Mouse (Mus musculus): ENCODE measurements around the gene Amigo3.

The Amigo3 gene

DNA sequence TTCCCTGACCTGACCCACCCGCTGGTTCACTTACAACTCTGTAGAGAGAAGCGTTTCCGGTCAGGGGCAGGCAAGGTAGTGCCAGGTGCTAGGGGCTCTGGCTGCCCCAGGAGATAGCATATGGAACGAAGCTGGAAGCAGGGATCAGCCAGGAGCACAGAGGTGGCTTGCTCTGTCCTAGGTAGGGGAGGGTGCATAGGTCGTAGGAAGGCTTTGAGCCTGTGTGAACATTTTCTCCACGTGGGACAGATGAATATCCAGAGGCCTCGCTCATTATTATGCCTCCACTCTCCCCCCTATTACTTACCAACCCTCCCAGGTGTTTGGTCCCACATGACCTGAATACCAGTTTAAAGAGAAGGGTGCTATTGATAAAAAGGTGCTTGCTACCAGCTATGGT is 548 bp upstream of the Amigo3 start:
- DNase-seq (ENCODE audit: low read depth, low spot score), result no peak

DNA sequence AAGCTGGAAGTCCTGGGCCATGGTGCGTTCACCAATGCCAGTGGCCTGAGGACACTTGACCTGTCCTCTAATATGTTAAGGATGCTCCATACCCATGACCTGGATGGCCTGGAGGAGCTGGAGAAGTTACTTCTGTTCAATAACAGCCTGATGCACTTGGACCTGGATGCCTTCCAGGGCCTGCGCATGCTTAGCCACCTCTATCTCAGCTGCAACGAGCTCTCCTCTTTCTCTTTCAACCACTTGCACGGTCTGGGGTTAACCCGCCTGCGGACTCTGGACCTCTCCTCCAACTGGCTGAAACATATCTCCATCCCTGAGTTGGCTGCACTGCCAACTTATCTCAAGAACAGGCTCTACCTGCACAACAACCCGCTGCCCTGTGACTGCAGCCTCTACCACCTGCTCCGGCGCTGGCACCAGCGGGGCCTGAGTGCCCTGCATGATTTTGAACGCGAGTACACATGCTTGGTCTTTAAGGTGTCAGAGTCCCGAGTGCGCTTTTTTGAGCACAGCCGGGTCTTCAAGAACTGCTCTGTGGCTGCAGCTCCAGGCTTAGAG is 786 bp downstream of the Amigo3 start:
- DNase-seq (ENCODE audit: low read depth, low spot score), result no peak

DNA sequence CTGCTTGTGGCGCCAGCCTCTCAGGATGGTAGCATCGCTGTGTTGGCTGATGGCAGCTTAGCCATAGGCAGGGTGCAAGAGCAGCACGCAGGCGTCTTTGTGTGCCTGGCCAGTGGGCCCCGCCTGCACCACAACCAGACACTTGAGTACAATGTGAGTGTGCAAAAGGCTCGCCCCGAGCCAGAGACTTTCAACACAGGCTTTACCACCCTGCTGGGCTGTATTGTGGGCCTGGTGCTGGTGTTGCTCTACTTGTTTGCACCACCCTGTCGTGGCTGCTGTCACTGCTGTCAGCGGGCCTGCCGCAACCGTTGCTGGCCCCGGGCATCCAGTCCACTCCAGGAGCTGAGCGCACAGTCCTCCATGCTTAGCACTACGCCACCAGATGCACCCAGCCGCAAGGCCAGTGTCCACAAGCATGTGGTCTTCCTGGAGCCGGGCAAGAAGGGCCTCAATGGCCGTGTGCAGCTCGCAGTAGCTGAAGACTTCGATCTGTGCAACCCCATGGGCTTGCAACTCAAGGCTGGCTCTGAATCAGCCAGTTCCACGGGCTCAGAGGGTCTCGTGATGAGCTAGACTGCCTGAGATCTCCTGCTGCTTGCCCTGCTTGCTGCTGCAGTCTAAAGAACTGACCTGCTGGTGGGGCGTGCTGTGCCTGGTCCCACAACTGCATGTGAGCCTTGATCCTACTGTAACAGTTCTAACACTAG is 1.5 kb downstream of the Amigo3 start:
- DNase-seq (ENCODE audit: low read depth, low spot score), result no peak

DNA sequence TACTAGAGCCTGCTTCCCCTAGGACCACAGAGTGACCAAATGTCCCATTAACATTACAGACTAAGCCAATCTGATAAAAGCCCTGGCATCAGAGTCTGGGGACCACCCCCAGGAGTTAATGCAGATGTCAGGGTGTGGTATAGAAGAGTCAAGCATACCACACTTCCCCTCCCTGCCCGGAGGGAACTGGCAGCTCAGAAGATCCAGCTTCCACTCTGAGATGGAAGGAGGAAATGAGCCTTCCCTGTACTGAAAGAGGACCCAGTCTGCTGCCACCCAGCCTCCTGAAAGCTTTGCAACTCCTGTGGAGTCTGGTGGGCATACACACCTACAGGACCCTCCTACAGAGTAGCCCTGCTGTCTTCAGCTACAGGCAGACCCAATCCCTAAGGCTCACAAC is 2.1 kb downstream of the Amigo3 start:
- no peak for DNase-seq (ENCODE audit: low read depth, low spot score)

DNA sequence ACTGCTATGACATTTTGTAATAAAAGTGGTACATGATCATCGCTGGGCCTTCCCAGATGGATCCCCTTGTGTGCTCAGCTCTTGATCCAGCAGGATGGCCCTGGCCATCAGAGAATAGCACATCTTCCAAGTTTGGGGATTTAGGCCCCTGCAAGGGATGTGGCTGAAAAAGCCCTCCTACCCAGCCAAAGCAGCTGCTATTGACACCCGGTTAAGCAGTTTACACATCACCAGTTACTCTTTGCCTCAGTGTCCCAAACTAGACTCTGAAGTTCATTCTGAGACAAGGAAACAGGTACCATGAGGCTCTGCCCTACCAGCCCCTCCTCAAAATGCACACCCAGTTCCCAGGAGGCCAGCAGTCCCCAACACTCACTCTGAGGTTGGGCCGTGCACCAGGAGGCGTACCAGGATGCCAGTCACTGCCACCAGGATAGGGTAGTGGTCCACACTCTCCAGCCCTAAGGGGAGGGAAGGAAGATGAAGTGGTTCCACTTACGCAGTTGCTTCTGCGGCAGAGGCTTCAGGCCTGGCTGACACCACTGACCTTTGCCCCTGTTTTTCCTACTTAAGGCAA is 2.8 kb downstream of the Amigo3 start:
- no peak for DNase-seq (ENCODE audit: low read depth, low spot score)

DNA sequence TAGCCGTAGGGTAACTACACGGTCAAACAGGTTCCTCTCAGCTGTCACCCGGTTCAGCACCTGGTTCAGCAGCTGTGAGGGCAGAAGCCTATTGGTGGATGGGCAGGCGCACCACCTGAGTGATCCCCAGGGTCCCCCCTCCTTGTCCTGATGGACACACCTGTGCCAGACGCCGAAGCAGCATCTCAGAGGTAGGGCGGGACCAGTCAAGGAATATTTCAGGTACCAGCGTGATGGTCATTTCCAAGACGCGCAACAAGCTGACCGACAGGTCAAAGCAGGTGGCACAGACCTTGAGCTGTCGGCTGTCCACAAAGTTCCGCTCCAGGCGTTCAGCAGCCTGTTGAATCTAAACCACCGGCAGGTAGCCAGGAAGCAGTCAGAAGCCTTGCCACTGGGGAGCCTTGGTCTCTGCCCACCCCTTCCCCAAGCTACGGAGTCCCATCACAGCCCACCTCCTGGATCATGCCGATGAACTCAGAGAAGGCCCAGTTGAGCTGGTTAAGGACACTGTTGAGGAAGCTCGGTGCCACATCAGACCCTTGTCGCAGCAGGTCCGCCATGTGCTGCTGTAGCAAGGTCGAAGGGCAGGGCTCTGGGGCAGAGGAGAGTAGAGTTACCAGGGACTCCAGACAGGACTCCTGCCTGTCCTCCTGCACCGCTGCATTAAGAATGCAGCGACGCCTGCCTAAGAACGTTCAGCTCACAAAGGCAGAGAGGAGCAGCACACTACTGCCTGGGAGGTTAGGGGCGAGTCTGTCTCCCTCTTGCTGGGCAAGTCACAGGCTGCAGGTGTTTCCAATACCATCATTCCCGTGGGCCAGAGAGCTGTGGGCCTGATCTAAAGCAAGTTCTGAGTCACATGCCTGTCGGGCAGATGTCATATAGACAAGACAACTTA is 3.7 kb downstream of the Amigo3 start:
- no peak for DNase-seq (ENCODE audit: low read depth, low spot score)

DNA sequence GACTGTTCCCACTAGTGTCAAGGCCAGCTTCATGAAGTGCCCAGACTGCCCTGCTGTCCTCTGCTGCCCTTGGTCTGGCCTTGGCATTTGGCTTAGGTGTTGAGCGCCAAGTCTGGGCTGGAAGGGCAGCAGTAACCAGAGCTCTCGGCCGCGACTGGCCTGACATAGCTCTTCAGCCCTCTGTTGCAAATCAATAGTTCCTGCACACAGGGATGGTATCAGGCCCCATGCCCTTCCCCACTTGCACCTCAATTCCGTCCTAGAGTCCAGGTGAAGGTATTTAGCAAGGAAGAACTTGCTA is 4.3 kb downstream of the Amigo3 start:
- no peak for DNase-seq (ENCODE audit: low read depth, low spot score)

DNA sequence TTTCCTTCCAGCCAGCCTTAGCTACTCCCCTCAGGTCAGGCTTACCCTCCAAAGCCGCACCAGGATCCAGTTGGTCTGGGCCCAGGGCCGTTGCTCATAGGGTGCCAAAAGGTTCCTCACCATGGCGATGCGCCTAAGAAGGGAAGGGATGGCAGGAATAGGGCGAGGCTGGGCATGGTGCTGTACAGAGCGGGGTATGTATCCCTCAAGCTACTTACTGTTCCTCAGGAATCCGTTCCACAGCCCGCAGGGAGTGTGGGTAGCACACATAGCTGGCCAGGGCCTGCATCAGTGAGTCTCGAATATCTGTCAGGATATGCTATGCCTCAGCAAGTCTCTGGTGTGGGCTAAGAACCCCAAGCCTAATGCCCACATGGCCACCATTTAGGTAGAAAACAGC is 5.3 kb downstream of the Amigo3 start:
- no peak for DNase-seq (ENCODE audit: low read depth, low spot score)

DNA sequence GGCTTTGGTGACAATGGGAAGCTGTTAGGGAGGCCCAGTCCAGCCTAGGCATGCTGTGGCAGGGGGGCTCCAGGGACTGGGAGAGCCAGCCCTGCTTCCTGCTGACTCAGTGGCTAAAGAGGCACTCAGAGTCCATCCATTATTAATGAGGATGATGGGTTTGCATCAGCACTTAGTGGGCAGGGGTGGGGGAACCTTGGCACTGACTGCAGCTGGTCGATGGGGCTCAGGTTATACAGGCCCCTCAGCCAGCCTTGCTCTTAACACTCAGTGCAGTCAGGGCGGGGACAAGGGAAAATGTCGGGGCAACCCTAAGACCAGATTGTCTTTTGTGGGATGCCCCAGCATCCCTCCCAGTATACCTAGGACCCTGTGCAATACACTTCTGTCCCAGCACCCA is 9.2 kb downstream of the Amigo3 start:
- DNase-seq (ENCODE audit: low read depth, low spot score), result no peak

DNA sequence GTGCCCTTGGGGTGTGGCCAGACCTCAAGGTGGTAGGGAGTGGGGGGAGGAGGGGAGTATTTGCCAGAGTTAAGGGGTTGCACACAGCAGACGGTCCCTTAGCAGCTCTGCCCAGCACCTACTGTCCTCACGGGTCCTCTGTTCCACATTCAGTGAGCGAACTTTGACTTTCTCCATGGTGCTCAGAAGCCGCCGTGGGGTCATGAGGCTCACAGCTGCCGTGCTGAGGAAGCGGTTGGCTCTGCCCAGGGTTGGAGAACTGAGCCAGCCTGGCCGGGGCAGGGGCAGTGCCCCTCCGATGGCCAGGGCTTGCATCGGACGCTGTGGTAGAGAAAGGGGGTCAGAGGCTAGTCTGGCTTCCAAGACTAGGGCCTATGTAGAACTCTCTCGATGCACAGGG is 10.4 kb downstream of the Amigo3 start:
- DNase-seq (ENCODE audit: low read depth, low spot score), result no peak

DNA sequence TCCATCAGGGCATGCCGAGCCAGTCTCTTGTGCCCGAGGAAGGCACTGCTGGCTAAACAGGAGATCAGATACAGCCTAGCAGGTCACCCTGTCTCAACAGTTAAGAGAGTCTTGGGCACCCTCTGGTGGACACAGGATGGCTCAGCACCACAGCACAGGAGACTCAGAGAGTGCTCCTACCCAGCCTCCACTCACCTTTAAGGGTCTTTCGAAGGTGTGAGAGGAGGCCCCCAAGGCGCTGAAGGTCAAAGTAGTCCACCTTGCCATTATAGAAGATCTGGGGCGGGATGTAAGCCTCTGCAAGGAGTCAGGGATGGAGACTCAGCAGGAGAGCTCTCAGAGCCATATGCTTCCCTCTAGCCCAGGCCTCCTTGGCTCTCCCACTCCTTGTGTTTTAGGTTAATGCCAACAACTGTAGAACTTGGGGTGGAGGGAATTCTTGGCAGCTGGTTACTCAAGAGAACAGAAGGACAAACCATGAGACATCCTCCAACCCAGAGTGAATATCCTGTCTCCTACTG is 12.6 kb downstream of the Amigo3 start:
- DNase-seq (ENCODE audit: low read depth, low spot score), result peak; percentile 73

DNA sequence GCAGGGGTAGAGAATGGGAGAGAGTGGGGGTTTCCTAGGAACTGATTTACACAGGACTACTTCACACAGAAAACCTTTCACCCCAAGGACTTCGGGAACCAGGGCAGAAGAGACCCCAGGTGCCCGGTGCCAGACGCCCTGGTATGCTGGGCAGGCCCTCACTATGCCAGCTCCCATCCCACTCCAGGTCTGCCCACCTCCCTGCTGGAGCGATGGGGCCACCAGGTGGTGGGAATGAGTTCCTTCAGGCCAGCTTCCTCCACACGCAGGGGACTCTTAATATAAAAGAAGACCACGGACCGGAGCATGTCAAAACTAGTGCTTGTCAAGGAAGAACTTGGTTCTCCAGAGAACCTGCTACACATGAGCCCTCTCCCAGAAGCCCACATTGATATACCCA is 14.2 kb downstream of the Amigo3 start:
- no peak for DNase-seq (ENCODE audit: low read depth, low spot score)

DNA sequence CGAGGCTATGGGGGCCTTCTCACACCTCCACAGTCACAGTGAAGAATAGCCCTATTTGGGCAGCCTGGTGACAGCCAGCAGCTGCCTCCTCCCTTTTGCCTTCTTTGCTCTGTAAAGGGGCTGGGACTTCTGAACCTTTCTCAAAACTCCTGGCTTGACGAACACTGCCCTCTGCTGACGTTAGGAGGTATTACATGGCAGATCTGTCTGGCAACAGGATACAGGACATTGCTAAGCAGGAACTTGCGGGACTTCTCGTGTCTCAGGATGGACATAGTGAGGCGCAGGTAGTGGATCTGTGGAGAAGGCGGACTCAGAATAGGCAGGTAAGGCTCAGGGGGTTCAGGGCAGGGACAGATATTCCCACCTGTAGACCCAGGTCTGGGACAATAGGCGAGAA is 14.9 kb downstream of the Amigo3 start:
- DNase-seq (ENCODE audit: low read depth, low spot score), result peak; percentile 90

DNA sequence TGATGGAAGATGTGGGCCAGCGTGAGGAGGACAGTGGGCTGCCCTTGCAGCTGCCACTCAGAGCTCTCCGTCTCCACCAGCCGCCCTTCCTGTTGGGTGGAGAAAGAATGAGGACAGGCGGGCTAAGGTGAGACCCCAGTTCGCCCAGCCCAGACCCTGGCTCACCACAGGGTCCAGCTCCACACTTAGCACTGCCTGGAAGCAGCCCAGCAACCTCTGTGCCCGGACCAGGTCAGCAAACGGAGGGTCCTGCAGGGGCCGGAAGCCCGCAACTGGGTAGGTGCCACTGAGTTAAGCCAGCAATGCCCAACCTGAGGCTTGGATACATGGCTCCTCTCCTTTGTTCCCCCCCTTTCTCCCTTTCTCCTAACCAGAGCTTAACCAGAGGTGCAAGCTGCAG is 16.0 kb downstream of the Amigo3 start:
- no peak for DNase-seq (ENCODE audit: low read depth, low spot score)

DNA sequence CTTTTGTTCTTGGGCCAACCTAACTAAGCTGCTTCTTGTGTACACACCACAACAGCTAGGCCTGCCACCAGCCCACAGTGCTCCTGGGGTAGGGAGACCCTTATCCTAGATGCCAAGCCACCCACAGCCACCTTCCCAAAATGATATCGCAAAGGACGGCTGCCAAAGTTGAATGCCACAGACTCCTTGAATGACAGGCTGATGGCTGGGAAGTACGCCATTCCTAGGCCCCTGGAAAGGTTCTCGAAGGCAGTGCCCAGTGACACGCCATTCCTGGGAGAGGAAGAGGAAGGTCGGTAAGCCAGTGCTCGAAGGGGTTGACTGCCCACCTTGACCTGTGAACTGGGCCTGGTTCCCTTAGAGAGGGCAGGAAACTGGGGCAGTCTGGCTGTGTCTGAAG is 16.6 kb downstream of the Amigo3 start:
- DNase-seq (ENCODE audit: low read depth, low spot score), result no peak

DNA sequence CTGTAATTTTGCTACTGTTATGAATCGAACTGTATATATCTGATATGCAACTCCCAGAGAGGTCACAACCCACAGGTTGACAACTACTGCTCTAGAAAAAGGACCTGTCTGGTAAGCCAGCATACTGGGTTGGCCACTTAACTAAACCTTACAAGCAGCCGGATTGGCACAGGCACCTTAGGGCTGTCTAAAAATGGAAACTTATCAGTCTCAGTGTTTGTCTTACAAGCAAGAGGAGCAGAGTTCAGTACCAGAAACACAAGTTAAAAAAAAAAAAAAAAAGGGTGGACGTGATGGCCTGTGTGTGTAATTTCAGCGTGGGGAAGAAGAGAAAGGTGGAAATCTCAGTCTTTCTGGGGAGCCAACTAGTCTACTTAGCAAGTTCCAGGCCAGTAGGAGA is 18.8 kb downstream of the Amigo3 start:
- no peak for DNase-seq (ENCODE audit: low read depth, low spot score)

DNA sequence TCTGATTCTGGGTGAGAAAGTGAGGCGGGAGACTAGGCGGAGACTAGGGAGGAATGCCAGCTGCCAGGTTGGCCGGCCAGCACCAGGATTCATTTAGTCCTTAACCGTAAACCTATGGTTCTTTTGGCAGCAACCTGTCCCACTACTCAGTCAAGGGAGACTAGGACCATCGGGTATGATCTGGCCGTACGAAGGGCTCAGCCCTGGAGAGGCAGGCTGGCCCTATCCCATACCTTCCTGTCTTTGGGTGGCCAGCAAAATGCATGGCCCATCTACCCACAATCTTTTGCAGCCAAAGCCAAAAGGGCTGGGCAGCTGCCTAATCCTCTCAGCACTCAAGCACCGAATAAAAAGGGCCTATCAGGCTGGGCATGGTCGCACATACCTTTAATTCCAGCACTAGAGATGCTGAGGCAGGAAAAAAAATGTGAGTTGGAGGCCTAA is 19.5 kb downstream of the Amigo3 start:
- DNase-seq (ENCODE audit: low read depth, low spot score), result no peak

DNA sequence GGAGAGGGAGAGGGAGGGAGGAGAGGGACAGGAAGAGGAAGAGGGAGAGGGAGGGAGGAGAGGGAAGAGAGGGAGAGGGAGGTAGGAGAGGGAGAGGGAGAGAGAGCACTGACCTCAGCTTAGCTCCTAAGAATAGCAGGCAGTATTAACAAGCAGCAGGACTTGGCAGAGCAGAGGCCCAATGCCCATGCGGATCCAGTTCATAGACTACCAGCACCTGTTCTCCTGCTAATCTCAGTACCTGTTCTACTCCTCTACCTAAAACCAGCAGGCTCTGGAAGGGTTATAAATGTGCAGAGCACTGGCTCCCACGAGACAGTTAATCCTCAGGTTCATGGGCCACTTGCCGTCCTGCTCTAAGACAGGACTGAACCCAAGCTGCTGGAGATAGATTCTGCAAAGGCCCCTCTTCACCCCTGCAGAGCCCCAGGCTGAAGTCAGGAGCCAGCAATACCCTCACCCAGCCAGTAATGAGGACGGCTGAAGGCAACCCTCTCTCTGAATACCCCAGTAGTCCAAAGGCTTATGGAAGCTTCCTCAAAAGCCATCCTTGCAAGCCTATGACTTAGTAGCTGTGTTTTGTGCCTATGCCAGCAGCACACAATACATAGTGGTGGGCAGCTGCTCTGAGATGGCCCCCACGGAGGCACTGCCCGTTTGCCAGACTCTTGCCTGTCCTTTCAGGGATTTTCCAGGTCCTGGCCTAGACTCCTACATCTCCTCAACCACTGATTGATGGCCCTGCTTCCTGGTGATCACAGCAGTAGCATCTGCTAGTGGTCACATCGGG is 20.4 kb downstream of the Amigo3 start:
- DNase-seq (ENCODE audit: low read depth, low spot score), result no peak

DNA sequence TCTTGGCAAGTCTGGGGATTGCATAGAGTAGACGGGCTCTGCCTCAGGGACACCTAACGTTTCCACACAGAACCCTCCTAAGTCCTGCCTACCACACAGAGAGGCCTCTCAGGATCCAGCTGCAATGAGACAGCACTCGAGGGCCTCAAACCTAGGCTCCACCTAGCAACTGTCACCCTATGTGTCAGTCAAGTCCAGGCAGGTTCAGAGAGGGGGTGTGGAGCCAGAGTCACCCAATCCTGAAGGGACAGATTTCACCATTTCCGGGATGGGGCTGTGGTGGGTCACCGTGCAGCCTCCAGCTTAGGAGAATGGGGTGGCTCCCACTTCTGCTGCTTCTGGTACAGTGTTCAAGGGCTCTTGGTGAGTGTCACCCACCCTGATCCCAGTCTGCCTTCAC is 27.2 kb downstream of the Amigo3 start, which contains the start of gene Mst1:
Gene Mst1 (plus strand): TSS at position 269 of the 400 bp plus-strand sequence.
- DNase-seq (ENCODE audit: low read depth, low spot score), result no peak

DNA sequence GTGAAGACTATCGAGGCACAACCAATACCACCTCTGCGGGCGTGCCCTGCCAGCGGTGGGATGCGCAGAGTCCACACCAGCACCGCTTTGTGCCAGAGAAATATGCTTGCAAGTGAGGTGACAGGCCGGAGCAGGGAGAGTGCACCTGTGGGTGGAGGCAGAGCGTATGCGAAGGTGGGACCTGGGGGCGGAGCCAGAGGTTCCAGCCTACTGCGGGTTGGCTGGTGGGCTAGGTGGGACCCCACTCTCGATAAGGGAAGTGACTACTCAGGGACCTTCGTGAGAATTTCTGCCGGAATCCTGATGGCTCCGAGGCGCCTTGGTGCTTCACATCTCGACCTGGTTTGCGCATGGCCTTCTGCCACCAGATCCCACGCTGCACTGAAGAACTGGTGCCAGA is 29.6 kb downstream of the Amigo3 start:
- DNase-seq (ENCODE audit: low read depth, low spot score), result peak; percentile 41

DNA sequence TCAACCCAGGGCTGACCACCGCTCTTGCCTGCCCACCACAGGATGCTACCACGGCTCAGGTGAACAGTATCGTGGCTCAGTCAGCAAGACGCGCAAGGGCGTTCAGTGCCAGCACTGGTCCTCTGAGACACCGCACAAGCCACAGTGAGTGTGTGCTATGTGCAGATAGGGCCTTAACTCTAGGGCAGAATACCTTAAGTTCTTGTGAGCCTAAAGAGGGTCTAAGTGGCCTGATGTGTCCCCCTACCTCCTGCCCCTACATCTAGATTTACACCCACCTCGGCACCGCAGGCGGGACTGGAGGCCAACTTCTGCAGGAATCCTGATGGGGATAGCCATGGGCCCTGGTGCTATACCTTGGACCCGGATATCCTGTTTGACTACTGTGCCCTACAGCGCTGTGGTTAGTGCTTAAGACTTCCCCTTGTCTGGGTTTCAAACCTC is 30.1 kb downstream of the Amigo3 start, which contains the start of gene Rnf123:
Gene Rnf123 (minus strand): TSS at position 359 of the 444 bp plus-strand sequence.
- no peak for DNase-seq (ENCODE audit: low read depth, low spot score)

Measured in ES-CJ7 (cell line).